Mouse (Mus musculus): ENCODE data around the gene Gm38394.

GRCm38 (mm10) chr1:133693536-133694114, 32.5 kb upstream of the Gm38394 start:
- TF ChIP-seq POLR2A (IDR thresholded peaks at IDR 0.05; ENCODE audit: insufficient read depth, low read length) (no peak), CTCF (IDR thresholded peaks at IDR 0.05; ENCODE audit: low read depth, low read length) (no peak)
